Mouse (Mus musculus) thymus, postnatal 10 days (tissue): ENCODE data around the gene Tmem131l.
A peak's percentile ranks its signal among the peaks of the same experiment; 100 is the strongest.

Experiments
- DNase-seq, 2 experiments: peaks; one replicate each; pipeline ENCODE4 v3.0.0; 2021; ENCODE audit warnings: low spot score in 2 of 2

Tmem131l gene

DNA sequence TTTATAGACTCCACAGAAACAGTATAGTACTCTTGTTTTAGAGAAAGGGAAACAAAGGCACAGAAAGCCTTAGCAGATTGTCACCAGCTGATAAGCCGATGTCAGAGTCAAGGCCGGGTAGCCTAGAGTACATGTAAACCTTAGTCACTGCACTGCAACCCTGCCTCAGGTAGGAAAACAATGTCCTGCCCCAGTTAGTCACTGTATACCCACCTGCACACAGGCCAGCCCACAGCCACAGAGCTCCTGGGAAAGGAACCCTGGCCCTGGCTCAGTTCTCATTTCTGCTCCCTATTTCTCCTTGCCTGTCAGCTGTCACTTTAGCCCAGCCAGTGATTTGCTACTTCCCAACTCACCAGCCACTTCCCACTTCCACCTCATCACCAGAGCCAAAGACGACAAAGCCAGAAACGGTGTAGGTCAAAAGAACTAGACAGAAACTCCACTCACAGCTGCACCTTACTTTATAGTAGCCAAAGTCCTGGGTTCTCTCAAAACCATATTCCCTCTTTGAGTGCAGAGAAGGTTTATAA is 24.4 kb downstream of the Tmem131l start:
- no peak for DNase-seq

DNA sequence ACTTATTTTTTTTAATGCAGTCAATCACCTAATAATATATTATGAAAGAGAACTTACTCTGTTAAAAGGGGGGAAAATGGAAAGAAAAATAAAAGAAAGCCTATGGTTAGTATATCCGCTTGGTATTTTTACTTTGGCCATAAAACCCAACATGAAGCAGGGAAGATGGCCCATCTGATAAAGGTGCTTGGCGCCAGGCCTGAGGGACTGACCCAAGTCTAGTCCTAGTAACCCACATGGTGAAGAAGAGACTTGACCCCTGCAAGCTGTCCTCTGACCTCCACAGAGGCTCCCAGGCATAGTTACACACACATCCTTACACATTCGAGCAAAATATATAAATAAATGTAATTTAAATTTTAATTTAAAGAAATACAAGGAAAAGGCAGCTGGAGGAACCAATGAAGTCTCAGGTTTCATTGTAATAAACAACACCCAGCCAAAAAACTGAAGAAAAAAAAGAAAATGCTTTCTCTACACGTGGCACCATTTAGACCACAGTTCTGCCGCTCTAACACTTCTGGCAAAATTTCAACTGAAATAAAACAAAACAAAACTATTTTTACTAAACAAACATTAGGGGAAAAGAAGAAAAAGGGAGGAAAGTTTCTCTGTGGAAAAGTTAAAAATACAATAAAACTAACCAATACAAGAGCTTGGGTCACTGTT is 28.8 kb downstream of the Tmem131l start:
- DNase-seq: no peak

DNA sequence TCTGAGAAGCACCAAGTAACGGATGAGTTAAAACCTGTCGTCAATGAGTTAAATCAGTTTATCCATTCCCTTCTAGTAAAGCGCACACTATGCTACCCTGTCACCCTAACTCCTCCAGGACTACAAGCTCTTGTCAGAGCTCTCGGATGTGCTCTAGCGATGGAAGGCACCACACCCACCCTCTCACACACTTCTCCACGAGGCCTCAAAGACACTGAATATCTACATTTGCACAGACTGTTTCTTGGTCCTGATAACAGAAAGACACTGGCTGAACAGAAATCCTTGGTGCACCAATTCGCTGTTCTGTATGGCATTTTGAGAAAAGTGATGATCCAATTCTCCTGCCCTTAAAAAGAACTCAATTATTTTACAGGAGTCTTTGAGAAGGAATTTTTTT is 34.0 kb downstream of the Tmem131l start:
- no peak for DNase-seq

- no peak for DNase-seq
Measured at GRCm38 (mm10) chr3:84004330-84005090, 35.5 kb downstream of the Tmem131l start.

DNA sequence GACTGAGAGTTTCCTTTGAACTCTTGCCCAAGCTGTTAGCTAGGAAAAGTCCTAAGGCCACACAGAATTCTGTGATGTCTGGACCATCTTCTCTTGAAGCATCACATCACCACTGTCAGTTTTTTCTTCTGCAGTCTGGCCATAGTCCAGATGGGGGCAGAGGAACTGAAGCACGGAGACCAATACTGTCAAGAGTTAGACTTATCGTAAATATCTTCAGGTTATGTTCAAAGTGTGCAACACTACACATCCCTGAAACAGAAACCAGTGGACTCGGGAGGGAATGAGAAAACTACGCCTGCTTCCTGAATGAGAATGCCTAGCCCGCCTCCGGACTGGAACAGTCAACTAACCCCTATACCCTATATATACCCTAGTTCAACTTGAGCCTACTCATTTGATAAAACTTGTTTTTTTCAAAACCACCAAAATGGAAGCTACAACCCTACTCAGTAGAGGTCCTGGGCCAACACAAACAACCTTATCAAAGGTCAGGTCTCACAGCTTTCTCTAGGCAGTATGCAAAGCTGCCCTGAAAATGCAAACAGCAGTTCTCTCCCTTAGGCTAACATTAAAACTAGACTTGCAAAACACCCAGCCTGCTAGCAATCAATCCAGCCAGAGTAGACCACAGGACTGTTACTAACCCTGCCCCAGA is 37.4 kb downstream of the Tmem131l start:
- no peak for DNase-seq

DNA sequence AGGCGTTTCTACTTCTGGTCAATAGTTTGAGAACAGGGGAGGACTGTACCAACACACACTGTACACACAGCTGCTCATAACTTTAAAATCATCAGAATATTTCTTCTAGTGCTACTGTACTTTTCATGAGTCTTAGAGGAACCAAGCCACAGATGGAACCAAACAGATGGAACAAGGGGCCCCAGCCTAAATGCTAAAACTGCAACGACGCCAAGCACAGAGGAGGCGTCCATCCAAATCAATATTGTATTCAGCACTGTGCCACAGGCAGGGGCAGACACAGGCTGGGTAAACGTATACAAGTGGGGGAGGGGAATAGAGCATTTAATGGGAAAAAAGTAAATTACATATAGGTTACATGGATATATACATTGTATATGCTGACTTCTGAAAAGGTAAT is 42.4 kb downstream of the Tmem131l start:
- DNase-seq: no peak

DNA sequence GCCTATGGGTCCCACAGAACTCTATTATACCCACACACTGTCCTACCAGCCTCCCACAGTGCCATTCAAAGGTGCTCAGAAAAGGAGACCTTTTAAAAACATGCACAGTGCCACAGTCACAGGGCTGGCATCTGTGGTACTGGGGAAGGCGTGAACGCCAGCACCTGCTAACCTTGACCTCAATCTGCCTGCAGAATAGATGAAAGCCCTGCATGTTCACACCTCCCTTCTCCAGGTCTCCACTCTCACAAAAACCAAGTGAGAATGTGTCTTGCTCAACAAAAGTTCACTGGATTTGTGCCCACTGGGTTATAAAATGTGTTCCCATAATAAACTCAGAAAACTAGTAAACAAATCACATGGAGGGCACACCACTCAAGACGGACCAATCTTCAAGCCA is 42.9 kb downstream of the Tmem131l start:
- DNase-seq: peak; percentile 33 to 35

- no peak for DNase-seq
Measured at GRCm38 (mm10) chr3:83996086-83996485, 43.9 kb downstream of the Tmem131l start.

DNA sequence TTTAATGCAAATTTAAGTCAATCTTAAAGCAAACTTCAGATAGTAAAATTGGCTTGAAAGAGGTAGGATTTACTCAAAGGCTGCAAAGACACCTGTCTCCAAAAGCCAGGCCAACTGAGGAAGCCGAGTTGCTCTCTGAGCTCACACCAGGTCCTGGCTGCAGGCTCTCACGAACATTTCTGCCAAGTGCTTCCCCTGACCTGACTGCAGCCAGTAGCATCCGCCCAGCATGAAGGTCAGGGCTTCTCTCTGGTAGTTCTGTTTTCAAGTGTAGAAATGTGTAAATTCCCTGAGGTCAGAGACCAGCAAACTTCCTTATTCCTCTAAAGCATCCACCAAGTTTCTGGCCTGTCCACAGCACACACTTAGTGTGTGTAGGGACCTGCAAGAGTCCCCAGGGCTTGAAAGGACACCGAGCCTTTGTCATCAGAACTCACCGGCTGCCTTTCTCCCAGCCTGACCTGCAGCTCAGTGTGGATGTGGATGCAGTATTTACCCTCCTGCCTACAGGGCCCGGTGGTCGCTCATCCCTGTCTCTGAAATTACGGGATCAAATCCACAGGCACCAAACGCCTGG is 44.6 kb downstream of the Tmem131l start:
- DNase-seq: no peak

DNA sequence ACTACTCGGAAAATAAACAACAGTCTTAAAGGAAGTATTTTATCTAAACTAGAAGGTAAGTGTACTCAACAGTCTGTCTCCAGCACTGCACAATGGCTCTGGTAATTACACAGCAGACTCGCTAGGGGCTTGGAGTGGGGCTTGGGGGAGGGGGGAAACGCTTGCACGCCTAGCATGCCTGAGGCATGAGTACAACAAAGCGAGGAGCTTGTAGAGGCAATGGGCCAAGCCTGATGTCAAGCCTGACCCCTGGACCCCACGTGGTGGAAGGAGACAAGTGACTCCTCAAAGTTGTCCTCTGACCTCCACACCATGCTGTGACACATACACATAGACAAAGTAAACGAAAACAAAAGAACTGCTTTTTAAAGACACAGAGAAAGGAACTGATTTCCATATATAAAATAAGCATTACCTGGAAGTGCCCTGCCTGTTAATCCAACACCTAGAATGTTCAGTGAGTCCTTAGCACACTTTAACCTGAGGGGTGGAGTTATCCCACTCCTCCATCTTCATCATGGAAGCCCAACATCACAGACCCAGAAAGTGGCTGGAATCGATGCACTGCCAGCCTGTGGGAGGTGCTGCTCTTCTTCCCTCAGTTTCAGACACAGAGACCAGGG is 45.6 kb downstream of the Tmem131l start:
- no peak for DNase-seq

GRCm38 (mm10) chr3:83993089-83993516 is 46.9 kb downstream of the Tmem131l start:
- DNase-seq: peak; percentile 9 to 30

DNA sequence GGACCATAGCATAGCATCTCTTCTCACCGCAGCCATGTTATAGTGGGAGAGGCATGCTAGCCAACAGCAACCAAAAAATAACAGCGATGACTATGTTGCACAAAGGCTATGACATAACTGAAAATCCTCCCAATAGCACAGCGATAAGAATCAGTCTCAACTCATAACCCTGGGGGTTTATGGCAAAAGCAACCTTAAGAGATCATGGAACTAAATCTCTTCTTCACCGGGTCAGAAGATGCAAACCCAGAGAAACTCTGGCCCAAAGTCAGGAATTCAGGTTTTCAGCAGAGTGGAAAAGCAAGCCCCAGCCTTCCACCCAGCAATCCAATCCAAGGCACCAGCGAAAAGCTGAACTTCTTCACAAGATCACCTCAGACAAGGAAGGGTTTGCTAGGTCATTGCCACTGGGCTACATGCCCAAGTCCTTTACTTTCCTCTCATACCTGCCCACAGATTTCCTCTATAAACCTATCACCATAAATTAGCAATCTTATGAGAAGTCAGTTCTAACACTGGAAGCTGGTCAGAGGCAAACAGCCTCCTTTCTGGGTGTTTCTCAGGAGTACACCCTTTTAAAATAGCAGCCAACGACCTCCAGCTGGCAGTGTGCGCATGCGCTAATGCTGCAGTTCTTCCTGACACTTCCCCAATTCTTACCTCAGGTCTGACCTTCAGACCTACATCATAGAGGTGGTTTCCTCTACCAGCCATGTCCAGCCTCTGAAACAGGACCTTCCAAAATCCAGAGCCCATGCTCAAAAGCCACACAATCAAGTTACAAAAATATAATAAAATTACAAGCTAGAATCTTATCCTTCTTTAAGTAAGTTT is 48.1 kb downstream of the Tmem131l start:
- DNase-seq: no peak

DNA sequence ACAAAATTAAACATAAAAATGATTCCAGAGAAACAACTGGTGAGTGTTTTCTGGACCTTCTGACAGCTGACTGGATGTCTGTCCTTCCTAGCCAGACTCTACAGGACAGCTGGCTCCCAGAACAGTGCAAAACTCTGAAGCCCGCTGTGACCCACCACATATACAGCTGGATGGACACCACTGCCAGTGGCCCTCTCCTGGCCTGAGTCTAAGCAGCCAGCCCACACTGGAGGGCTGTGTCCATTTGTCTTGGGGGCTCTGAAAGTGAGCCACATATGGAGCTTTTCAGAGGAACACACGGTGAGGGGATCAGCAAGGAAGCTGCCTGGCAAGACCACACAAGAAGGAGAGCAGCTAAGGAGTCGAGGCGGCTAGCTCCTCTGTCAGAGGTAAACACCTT is 51.8 kb downstream of the Tmem131l start:
- DNase-seq: no peak

DNA sequence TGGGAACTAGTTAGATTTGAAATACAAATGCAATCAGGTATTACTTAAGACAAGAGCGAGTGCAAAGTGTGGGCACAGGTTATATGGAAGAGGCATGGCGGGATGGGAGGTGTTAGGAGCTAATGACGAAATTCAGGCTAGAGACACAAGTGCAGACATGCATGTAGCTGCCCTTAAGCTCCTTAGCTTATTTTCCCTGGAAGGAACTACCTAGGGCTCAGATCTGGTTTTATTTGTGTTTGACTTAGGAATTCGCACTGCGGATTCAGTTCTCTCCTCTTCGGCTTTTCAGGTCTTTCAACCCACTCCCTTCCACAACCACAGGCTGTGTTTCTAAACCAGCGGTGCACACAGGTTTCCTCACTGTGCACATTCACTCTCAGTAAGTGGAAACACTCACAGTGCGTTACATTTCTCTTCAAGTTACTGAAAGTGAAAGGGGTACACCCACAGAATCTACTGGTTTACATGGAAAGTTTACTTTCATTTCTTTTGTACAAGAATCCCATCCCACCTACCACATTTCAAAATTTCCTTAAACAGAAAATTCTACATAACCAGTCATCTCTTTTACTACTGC is 52.4 kb downstream of the Tmem131l start:
- DNase-seq: no peak

GRCm38 (mm10) chr3:83986740-83987139 is 53.2 kb downstream of the Tmem131l start:
- no peak for DNase-seq

DNA sequence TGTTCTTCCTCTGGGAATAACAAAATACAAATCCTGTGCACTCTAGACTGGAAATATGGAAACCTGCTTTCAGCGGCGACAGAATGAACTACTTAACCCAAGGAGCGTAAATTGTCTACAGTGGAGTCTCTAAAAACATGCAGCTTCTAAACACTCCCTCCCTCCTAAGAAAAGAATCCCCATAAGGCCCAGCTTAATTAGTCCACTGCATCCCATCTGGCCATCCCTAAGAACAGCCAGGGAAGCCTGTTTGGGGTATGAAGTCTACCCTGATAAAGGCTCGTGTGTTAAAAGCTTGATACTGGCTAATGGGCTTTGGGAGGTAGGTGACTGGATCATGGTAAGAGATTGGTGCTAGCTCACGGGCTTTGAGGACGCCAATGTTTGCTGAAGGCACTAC is 54.5 kb downstream of the Tmem131l start:
- no peak for DNase-seq

DNA sequence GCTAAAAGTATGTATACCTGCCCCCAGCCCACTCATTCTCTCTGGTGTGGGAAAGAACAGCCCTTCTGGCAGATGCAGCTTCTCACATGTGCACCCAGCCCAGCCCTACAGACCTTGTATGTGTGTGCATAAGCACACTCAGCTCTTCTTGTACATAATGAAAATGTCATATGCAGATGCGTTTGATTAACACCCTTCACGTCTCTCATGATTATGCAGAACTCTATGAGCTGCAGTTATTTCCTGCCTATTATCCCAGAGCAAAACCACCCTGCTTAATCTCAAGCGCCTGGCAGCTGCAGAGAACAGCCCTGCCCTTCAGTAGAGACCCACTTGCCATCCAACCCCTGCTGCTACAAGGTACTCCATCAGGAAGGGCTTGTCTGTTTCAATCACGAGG is 55.6 kb downstream of the Tmem131l start:
- DNase-seq: no peak

DNA sequence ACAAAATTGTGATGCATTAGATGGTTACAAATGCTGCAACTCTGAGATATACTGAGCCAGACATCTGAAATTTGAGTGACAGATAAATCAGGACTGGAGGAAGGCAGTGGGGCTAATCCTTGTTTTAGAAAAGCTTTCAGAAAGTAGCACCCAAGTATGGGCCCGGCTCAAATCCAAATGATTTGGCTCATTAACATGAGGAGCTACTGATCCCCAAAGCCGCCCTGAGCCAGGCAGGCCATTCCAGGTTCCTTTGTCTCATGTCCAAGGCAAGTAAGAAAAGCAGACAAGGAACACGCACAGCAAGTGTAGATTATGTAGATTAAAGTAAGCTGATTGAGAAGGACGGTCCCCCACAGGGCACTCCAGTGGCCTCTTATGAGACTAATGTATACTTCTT is 57.2 kb downstream of the Tmem131l start:
- DNase-seq: no peak

DNA sequence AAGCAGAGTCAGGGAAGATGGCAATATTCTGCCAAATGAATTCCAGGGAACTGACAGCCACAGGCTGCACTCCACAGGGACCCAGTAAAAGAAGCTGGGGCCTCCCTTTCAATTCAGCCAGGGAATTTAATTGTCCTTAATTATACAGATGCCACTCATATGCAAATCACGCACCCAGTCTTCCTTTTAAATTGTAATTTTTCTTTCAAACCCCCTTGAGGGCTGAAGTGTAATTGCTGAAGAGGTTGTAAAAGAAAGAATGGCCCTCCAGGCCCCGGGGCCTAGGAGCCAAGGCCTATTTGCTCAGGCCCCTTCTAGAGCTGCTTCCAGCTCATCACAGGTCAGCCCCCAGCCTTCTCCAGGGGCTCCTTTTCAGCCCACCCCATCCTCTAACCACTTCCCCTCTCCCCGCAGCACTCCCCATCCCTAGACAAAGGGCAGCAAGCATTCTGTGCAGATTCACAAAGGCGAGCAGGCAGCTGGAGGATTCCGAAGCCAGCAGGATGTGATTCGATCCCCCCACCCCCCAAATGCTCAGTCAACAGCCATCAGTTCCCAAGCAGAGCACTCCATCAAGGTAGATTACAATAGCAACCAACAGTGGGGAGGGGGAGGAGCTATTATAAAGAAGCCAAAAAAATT is 59.6 kb downstream of the Tmem131l start:
- DNase-seq: no peak
